Mouse (Mus musculus) right cerebral cortex, adult 2 months (tissue): Measurements from ENCODE around the gene Olfr1205.

Experiments
- DNase-seq, 2 experiments: peaks; one replicate each; pipeline ENCODE4 v3.0.0; 2021 to 2022; ENCODE audit warnings: low spot score in 2 of 2

Gene Olfr1205

DNA sequence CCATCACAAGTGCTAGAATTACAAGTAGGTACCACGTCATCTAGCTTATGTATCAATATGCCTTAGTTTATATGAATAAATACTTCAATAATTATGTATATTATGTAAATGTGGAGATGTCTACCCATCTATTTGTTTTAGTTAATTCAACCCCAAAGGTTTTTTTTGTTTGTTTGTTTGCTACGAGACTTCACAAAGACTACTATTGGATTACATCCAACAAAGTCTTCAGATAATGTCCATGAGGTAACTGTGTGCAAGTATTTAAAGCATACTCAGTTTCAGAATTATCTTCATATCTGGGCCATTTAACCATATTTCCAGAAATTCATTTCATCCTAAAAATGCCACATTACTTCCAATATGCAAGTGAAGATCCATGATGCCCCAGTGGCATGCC is at the start of gene Olfr1205:
TSS of gene Olfr1205 (plus strand) at position 301 of the 400 bp plus-strand sequence.
- DNase-seq = no peak

DNA sequence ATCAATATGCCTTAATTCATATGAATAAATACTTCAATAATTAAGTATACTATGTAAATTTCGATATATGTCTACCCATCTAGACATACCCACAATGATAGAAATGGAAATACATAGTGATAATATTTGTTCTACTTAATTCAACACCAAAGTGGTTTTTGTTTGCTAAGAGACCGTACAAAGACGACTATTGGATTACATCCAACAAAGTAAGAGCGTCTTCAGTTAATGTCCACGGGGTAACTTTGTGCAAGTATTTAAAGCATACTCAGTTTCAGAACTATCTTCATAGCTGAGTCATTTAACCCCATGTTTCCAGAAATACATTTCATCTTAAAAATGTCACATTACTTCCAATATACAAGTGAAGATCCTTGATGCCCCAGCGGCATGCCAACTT is 36.8 kb upstream of the Olfr1205 start, which contains the start of gene Olfr1201:
TSS of gene Olfr1201 (plus strand) at position 301 of the 400 bp plus-strand sequence.
- no peak for DNase-seq

DNA sequence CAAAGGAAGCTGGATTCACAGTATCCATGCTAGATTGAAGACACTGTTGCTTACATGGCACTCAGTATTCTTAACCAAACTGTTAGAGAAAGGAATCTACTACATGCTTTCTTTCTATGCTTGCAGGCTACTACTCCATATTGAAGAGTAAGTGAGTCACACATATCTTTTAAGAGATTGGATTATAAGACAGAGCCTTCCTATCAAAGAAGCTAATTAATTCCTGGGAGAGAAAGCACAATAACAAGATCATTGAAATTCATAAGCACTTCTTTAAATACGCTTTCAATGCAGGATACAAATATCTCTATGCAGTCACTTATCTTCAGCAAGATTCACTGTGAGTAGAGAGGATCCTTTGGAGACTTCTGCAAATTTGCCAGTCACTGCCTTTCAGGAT is 15.3 kb upstream of the Olfr1205 start, which contains the start of gene Olfr1202:
TSS of gene Olfr1202 (plus strand) at position 301 of the 400 bp plus-strand sequence.
- DNase-seq = no peak

DNA sequence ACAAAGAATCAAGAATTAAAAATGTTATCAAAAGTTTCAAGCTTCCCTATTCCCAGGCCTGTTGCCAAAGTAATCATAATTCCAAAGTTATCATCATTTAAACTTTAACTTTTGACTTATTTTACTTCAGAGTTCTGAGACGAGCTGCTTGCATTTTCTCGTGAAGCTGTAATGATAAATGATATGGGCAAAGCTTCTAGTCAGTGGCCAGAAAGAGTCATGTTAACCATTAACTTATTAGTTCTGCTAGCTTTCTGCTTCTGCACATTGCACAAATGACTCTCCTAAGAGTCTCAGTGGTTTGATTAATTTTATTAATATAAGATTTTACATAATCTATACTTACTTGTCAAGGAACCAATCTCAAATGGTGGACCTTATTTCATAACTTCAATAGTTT is 8.9 kb downstream of the Olfr1205 start:
- DNase-seq = no peak

DNA sequence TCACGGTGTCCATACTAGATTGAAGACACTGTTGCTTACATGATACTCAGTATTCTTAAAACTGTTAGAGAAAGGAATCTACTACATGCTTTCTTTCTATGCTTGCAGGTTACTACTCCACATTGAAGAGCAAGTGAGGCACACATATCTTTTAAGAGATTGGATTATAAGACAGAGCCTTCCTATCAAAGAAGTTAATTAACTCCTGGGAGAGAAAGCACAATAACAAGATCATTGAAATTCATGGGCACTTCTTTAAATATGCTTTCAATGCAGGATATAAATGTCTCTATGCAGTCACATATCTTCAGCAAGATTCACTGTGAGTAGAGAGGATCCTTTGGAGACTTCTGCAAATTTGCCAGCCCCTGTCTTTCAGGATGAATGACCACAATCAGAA is 19.5 kb downstream of the Olfr1205 start, which contains the start of gene Olfr1204:
TSS of gene Olfr1204 (plus strand) at position 301 of the 400 bp plus-strand sequence.
- no peak for DNase-seq

DNA sequence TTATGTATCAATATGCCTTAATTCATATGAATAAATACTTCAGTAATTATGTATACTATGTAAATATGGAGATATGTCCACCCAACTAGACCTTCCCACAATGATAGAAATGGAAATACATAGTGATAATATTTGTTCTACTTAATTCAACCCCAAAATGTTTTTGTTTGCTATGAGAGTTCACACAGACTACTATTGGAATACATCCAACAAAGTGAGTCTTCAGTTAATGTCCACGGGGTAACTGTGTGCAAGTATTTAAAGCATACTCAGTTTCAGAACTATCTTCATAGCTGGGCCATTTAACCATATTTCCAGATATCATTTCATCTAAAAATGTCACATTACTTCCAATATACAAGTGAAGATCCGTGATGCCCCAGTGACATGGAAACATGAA is 33.4 kb downstream of the Olfr1205 start, which contains the start of gene Olfr1206:
TSS of gene Olfr1206 (plus strand) at position 301 of the 400 bp plus-strand sequence.
- DNase-seq = no peak
